Mouse (Mus musculus) macrophage (primary cell): ENCODE results near the gene Irf2bp2. TPM values are rescaled to one million over a fixed set of nuclear protein-coding genes. Genes with fewer than 3 reads are reported as not detected.

Source experiments
- H3K27ac ChIP-seq: fragments of 350-480 bp; formaldehyde crosslinking; 2 replicates; pipeline ENCODE4 v1.9.0; 2021
- H3K36me3 ChIP-seq: fragments of 350-480 bp; formaldehyde crosslinking; 2 replicates; pipeline ENCODE4 v1.9.0; 2021; ENCODE audit errors: inconsistent target
- H3K4me3 ChIP-seq: fragments of 350-480 bp; formaldehyde crosslinking; 2 replicates; pipeline ENCODE4 v1.9.0; 2021; ENCODE audit errors: inconsistent target
- H3K79me2 ChIP-seq: fragments of 350-480 bp; formaldehyde crosslinking; 2 replicates; pipeline ENCODE4 v1.9.0; 2021; ENCODE audit errors: inconsistent target
- WGBS: methylation state at CpG from one replicate; pipeline ENCODE4 v1.1.7; 2026; ENCODE audit warnings: inconsistent platforms; ENCODE audit not compliant: missing documents; 5-methylcytosine and 5-hydroxymethylcytosine counted together
- polyA plus RNA-seq: library from polyadenylated mRNA; stranded (reverse); fragments of 250-400 nt; gene quantifications from 3 replicates; pipeline ENCODE4 v1.2.4, GENCODE M21; 2018; ENCODE audit warnings: inconsistent platforms
- total RNA-seq, 78 experiments: library from RNA; depleted of rRNA; stranded (reverse); fragments of 250-400 nt; gene quantifications; 1 replicate in 9 of 78; 2 replicates in 24 of 78; 3 replicates in 43 of 78; 4 replicates in 2 of 78; pipeline ENCODE4 v1.2.4; 2018; ENCODE audit warnings: inconsistent platforms in 56 of 78

Irf2bp2 gene
- 100 to 1,000 TPM in 19 of 26 experiments, 10 to 100 TPM in 6, 1 to 10 TPM in 1; 2.6 to 175 (median 132) TPM for total RNA-seq (2018; cell fraction: chromatin; rRNA removed)
- total RNA-seq (2018; cell fraction: cytosol; rRNA removed), result 100 to 1,000 TPM in 12 of 26 experiments, 10 to 100 TPM in 14; 12.4 to 139 (median 98.3) TPM
- 100 to 1,000 TPM in 23 of 26 experiments, 10 to 100 TPM in 3; 17.9 to 251 (median 174) TPM for total RNA-seq (2018; cell fraction: nucleus; rRNA removed)
- polyA plus RNA-seq, result 39.1 to 68.1 TPM (median 42.7 TPM) in 3 replicates

DNA sequence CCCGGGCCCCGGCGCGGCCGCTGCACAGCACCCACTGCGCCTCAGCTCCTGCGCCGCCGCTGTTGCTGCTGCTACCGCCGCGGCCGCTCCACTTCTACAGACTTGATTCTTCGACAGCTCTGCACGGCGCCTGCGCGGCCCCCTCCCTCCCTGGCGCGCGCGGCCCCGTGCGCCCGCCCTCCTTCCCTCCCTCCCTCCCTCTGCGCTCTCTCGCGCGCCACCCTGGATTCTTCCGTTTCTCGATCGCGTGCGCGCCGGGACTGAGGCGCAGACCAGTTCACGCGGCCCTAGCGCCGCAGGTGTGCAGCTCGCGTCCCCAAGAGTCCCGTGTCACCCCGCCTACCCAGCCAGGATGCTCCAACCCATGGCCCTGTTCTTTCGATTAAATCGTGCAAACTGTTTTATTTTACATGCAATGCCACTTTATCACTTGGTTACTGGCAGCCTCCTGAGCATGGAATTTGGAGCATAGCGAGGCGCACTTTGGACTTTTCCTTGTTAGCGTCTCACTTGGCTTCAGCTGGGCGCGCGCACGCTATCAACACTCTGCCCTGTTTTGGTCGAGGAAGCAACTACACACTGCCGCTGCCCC, at the start of gene Irf2bp2:
Gene Irf2bp2, minus strand, starts transcription at position 98 of the 592 bp plus-strand sequence.
- H3K27ac ChIP-seq, result peak within 1 kb of the TSS; percentile 99
- no peaks in the 10 kb centered on the region for H3K36me3 ChIP-seq
- H3K79me2 ChIP-seq, result peaks cover 34% of the 10 kb centered on the region
- peak within 1 kb of the TSS; percentile 40 for H3K4me3 ChIP-seq
- WGBS, result 1% methylated on average over 38 of the region's 56 CpGs

GRCm38 (mm10) chr8:126642665-126643064, 48.9 kb upstream of the Irf2bp2 start:
- 93% methylated on average over 4 of the region's 4 CpGs for WGBS
- H3K79me2 ChIP-seq, result no peaks in the 10 kb centered on the region
- no peaks in the 10 kb centered on the region for H3K36me3 ChIP-seq
- no peak overlapping the region for H3K27ac ChIP-seq
- no peak overlapping the region for H3K4me3 ChIP-seq

DNA sequence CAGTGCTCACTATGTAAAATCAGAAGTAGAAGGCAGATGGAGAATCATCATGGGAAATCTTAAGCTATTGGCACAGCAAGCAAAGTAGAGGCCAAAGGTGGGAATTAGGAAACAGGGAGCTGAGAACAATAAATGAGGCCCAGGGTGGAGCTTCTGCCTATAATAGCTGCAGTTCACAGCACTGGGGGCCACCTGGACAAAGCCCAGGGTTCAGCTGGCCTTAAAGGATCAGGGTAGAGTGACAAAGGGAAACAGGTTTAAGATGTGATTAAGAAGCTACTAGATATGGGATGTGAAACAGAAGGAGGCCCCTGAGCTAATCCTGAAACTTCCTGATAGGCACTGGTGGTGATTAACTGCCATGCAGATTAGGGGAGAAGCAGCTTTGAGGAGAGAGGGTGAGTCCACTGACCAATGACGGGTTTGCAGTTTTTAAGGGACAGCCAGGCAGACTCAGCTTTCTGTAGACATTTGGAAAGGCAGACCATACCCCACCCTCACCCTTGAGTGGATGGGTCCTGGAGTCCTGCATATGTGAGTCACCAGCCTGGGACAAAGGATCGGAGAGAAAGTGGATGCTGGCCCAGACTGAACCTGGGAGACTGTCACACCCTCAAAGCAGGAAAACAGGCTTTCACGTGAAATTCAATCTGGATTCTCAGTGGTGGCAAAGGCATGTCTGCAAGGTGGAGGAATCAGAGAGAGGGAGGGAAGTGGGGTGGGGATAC, 47.9 kb upstream of the Irf2bp2 start:
- H3K27ac ChIP-seq, result no peak overlapping the region
- WGBS, result 81% methylated on average over 3 of the region's 3 CpGs
- H3K36me3 ChIP-seq, result no peaks in the 10 kb centered on the region
- H3K79me2 ChIP-seq, result no peaks in the 10 kb centered on the region
- H3K4me3 ChIP-seq, result no peak overlapping the region

DNA sequence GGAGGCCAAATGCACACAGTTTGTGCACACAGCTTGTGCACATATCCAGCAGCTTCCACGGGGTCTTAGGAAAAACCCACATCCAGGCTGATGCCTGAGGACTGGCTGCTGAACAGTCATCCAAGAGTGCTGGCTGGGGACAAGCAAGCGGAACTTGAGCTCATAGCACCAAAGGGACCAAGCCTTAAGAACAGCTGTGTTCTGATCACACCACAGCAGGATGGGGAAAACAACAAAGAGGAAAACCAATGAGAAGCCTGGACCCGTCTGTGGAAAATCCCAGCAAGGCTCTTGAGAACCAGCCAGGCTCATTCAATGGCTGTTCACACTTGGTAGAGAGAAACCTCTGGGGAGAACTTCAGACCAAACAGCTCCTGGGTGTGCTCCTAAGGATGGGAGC, 45.4 kb upstream of the Irf2bp2 start:
- 95% methylated on average over 3 of the region's 3 CpGs for WGBS
- H3K27ac ChIP-seq, result no peak overlapping the region
- H3K4me3 ChIP-seq, result no peak overlapping the region
- H3K79me2 ChIP-seq, result no peaks in the 10 kb centered on the region
- no peaks in the 10 kb centered on the region for H3K36me3 ChIP-seq

DNA sequence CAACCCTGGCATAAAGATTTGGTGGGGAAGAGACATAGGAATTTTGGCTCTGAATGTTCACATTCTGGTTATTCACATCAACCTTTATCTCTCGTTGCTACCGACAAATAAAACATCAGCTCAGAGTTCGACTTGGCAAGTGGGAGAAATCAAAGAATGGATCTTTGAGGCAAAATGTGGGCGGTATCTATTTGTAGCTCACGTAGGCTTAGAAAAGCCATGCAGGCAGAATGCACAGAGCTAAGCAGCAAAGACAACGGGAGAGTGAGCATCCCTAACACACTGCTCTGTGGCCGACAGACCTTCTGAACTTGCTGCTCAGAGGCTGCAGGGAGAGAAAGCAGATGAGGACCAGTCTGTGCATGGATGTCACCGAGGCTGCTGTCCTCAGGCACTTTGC, 44.2 kb upstream of the Irf2bp2 start:
- Histone ChIP-seq H3K27ac (no peak overlapping the region), H3K79me2 (no peaks in the 10 kb centered on the region), H3K4me3 (no peak overlapping the region), H3K36me3 (no peaks in the 10 kb centered on the region)
- 91% methylated on average over 8 of the region's 8 CpGs for WGBS

DNA sequence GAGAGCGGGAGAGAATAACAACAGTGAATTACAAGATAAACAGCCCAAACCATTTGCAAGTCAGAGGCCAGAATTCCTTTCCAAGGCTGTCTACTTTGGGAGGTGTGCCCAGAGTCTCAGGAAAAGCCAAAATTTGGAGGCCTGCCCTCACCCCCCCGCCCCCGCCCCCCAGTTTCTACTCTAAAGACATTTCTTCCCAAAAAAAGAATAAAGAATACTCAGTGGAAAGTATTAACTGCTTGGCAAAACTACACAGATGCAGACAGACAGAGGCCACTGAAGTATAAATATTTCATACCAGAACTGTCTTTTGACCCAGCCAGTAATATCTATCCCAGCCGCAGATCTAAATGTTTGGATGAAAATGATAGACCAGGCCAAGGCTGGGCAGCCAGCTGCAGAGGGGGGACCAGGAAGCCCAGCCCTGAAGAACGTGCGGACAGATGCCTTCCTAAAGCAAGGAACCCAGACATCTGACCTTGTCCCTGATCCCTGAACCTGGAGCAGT, 40.8 kb upstream of the Irf2bp2 start:
- no peak overlapping the region for H3K4me3 ChIP-seq
- H3K27ac ChIP-seq, result no peak overlapping the region
- 91% methylated on average over 3 of the region's 6 CpGs for WGBS
- no peaks in the 10 kb centered on the region for H3K79me2 ChIP-seq
- H3K36me3 ChIP-seq, result no peaks in the 10 kb centered on the region

DNA sequence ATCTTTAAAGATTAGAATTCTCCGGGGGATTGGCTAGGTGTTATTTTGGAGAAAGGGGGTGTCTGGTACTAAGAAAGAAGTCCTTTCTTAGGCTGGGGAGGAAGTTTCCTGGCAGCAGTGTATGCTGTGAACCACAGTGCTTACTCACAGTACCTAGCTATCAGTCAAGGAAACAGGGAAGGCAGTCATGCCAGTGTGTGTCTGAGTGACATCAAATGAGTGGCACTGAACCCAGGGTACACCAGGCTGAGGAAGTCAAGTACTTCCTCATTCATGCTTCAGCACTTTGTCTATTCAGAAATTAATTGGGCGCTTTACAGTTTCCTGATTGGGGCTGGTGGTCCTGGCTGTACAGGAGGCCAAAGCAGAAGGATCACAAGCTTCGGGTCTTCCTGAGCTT, 34.8 kb upstream of the Irf2bp2 start:
- H3K4me3 ChIP-seq, result no peak overlapping the region
- H3K36me3 ChIP-seq, result no peaks in the 10 kb centered on the region
- H3K27ac ChIP-seq, result peak overlapping the region; percentile 39; the same call in 1 of the 2 replicates
- 4% methylated on average over 3 of the region's 3 CpGs for WGBS
- no peaks in the 10 kb centered on the region for H3K79me2 ChIP-seq

DNA sequence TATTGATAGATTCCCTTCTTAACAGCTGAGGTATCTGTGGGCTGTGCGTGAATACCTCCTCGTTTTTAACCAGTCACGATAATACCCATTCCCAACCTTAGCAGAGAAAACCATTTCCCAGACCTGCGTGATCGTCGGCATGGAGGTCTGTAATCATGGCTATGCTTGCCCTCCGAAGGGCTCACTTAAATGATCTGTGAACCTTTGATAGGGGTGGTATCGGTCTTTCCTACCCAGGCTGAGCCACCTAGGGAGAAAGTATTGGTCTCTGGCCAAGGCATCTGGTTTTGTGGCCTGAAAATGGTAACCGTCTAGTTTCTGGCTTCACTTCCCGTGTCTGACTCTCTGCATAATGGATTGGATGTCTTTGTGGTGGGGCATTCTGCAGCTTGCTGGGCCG, 32.6 kb upstream of the Irf2bp2 start:
- no peaks in the 10 kb centered on the region for H3K79me2 ChIP-seq
- H3K36me3 ChIP-seq, result no peaks in the 10 kb centered on the region
- WGBS, result 62% methylated on average over 11 of the region's 11 CpGs
- H3K4me3 ChIP-seq, result no peak overlapping the region
- H3K27ac ChIP-seq, result no peak overlapping the region

- WGBS, result 96% methylated on average over 9 of the region's 9 CpGs
- Histone ChIP-seq H3K27ac (no peak overlapping the region), H3K4me3 (no peak overlapping the region), H3K79me2 (no peaks in the 10 kb centered on the region), H3K36me3 (no peaks in the 10 kb centered on the region)
Observed at GRCm38 (mm10) chr8:126622111-126622795, 28.5 kb upstream of the Irf2bp2 start.

GRCm38 (mm10) chr8:126620721-126621120, 26.9 kb upstream of the Irf2bp2 start:
- no peaks in the 10 kb centered on the region for H3K79me2 ChIP-seq
- WGBS, result 58% methylated on average over 3 of the region's 3 CpGs
- no peaks in the 10 kb centered on the region for H3K36me3 ChIP-seq
- H3K27ac ChIP-seq, result no peak overlapping the region
- H3K4me3 ChIP-seq, result no peak overlapping the region

- no peaks in the 10 kb centered on the region for H3K36me3 ChIP-seq
- WGBS, result 77% methylated on average over 6 of the region's 6 CpGs
Observed at GRCm38 (mm10) chr8:126619487-126619886, 25.7 kb upstream of the Irf2bp2 start.

DNA sequence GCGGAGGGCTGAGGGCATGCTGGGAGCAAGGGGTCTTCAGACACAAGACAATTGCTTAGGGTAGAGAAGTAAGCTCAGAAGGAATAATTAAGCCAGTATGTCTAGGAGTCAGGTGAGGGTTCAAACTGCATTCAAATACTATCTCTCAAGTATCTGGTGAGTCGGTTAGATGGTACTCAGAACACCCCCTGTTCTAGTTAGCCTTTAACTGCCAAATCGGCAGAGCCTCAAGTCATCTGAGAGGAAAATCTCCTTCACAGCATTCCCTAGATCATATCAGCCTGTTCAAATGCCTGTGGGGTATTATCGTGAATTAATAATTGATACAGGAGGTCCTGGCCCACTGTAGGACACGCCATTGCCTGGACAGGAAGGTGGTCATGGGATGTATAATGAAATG, 23.9 kb upstream of the Irf2bp2 start:
- no peak overlapping the region for H3K4me3 ChIP-seq
- no peak overlapping the region for H3K27ac ChIP-seq
- no peaks in the 10 kb centered on the region for H3K79me2 ChIP-seq
- no peaks in the 10 kb centered on the region for H3K36me3 ChIP-seq
- 94% methylated on average over 5 of the region's 5 CpGs for WGBS

More at GRCm38 (mm10) chr8:126619487-126619886, 25.7 kb upstream of the Irf2bp2 start:
- Histone ChIP-seq H3K79me2 (no peaks in the 10 kb centered on the region), H3K4me3 (no peak overlapping the region), H3K27ac (no peak overlapping the region)

- Histone ChIP-seq H3K27ac (no peak overlapping the region), H3K36me3 (no peaks in the 10 kb centered on the region), H3K4me3 (no peak overlapping the region), H3K79me2 (no peaks in the 10 kb centered on the region)
- WGBS, result 70% methylated on average over 5 of the region's 5 CpGs
Observed at GRCm38 (mm10) chr8:126616736-126617135, 22.9 kb upstream of the Irf2bp2 start.

- H3K79me2 ChIP-seq, result no peaks in the 10 kb centered on the region
- H3K4me3 ChIP-seq, result no peak overlapping the region
- H3K27ac ChIP-seq, result no peak overlapping the region
- WGBS, result 56% methylated on average over 9 of the region's 9 CpGs
- no peaks in the 10 kb centered on the region for H3K36me3 ChIP-seq
Observed at GRCm38 (mm10) chr8:126615765-126616164, 22.0 kb upstream of the Irf2bp2 start.
